Mouse (Mus musculus) olfactory bulb, adult 2 months (tissue): Measurements from ENCODE around the gene Mtfp1. TPM values are rescaled to one million over a fixed set of nuclear protein-coding genes. Genes with fewer than 3 reads are reported as not detected.

Experiments used
- H3K27ac ChIP-seq: fragments of 200-500 bp; 2 replicates; pipeline ENCODE4 v1.5.1; 2012; ENCODE audit warnings: low read depth, low read length; ENCODE audit not compliant: insufficient read depth
- H3K4me1 ChIP-seq: fragments of 200-500 bp; 2 replicates; pipeline ENCODE4 v1.6.1; 2012; ENCODE audit warnings: low read length; ENCODE audit not compliant: control insufficient read depth, insufficient read depth
- H3K4me3 ChIP-seq: fragments of 200-500 bp; 2 replicates; pipeline ENCODE4 v1.5.1; 2012; ENCODE audit warnings: mild to moderate bottlenecking, low read depth, low read length, moderate library complexity; ENCODE audit not compliant: insufficient read depth
- CTCF ChIP-seq: fragments of 200-500 bp; IDR thresholded peaks from 2 replicates; pipeline ENCODE4 v1.5.1; 2012; ENCODE audit warnings: low read depth, mild to moderate bottlenecking, low read length, moderate library complexity; ENCODE audit not compliant: insufficient read depth
- POLR2A ChIP-seq: fragments of 200-500 bp; IDR thresholded peaks from 2 replicates; pipeline ENCODE4 v1.6.1; 2012; ENCODE audit warnings: mild to moderate bottlenecking, low read depth, low read length, moderate library complexity; ENCODE audit not compliant: insufficient read depth
- WGBS: fragments of 180-500 bp; shearing (Covaris S2); methylation state at CpG from one replicate; pipeline ENCODE4 v1.1.7; 2018; 5-methylcytosine and 5-hydroxymethylcytosine counted together
- polyA plus RNA-seq: library from polyadenylated mRNA; stranded (reverse); fragments of >200 nt; gene quantifications from 2 replicates; pipeline ENCODE4 v1.2.4, GENCODE M21; 2012; ENCODE audit warnings: low replicate concordance; ENCODE audit not compliant: missing spikeins, insufficient read depth, insufficient read length

The Mtfp1 gene
- polyA plus RNA-seq, 1 experiment = not detected

GRCm38 (mm10) chr11:4104989-4105388 is 9.7 kb upstream of the Mtfp1 start:
- 68% methylated on average over 5 of the region's 5 CpGs for WGBS
- Histone ChIP-seq H3K4me3 (no peak overlapping the region), H3K4me1 (peaks cover 11% of the 10 kb centered on the region; the same call in 1 of the 2 replicates), H3K27ac (peak overlapping the region; percentile 20; the same call in 1 of the 2 replicates)
- no peak for TF ChIP-seq CTCF
- no peak for TF ChIP-seq POLR2A

GRCm38 (mm10) chr11:4103522-4103921 is 8.3 kb upstream of the Mtfp1 start:
- Histone ChIP-seq H3K27ac (no peak overlapping the region), H3K4me3 (no peak overlapping the region), H3K4me1 (peaks cover 11% of the 10 kb centered on the region; the same call in 1 of the 2 replicates)
- 87% methylated on average over 14 of the region's 14 CpGs for WGBS
- TF ChIP-seq CTCF (no peak), POLR2A (no peak)

DNA sequence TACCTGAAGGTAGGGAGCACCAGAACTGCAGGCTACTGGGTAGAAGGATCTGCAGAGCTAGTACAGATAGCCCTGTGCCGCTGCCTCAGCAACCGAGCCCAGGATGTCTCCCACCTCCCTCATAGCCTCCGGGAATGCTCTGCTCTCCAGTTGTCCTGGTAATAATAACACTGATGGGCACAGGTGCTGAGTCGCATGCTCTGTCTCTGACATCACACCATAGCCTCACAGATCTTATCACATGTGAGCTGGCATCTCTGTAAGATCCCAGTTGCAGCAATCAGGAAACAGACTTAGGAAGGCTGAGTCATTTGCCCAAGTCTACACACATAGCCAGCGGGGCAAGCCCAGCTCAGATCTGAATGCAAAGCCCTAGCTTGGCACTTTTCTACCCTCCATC is 6.6 kb upstream of the Mtfp1 start:
- Histone ChIP-seq H3K27ac (no peak overlapping the region), H3K4me3 (no peak overlapping the region), H3K4me1 (peaks cover 17% of the 10 kb centered on the region)
- WGBS = 66% methylated on average over 5 of the region's 5 CpGs
- TF ChIP-seq CTCF = no peak
- TF ChIP-seq POLR2A = no peak

- H3K27ac ChIP-seq = peak overlapping the region; percentile 26
- H3K4me3 ChIP-seq = no peak overlapping the region
- TF ChIP-seq CTCF (no peak), POLR2A (no peak)
- 38% methylated on average over 3 of the region's 3 CpGs for WGBS
- H3K4me1 ChIP-seq = peaks cover 13% of the 10 kb centered on the region
These were observed 4.2 kb upstream of the Mtfp1 start for GRCm38 (mm10) chr11:4099447-4099846.

DNA sequence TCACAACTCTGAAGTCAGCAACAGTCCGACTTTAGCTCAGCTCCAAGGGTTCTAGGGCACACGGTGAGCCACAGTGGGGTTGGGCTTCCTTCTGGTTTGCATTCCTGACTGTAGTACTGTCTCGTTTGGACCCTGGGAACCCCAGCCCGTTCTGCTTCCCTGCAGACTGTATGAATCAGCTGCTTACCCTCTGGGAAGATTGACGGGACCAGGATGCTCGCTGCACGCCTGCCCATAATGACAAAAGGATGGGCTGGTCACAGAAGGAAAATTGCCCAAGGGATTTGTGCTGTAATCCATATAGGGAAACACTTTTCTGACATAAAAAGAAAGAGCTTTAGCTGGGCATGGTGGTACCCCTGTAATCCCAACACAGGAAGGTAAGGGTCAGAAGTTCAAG is 3.6 kb upstream of the Mtfp1 start:
- Histone ChIP-seq H3K4me3 (no peak overlapping the region), H3K4me1 (peaks cover 15% of the 10 kb centered on the region), H3K27ac (no peak overlapping the region)
- 62% methylated on average over 7 of the region's 7 CpGs for WGBS
- TF ChIP-seq CTCF (no peak), POLR2A (no peak)

- 47% methylated on average over 8 of the region's 8 CpGs for WGBS
- TF ChIP-seq CTCF (no peak), POLR2A (no peak)
- Histone ChIP-seq H3K4me1 (peaks cover 20% of the 10 kb centered on the region), H3K27ac (no peak overlapping the region), H3K4me3 (no peak overlapping the region)
These were observed 2.9 kb upstream of the Mtfp1 start for GRCm38 (mm10) chr11:4098120-4098519.

GRCm38 (mm10) chr11:4097091-4097621 is 1.9 kb upstream of the Mtfp1 start:
- H3K4me1 ChIP-seq = peaks cover 21% of the 10 kb centered on the region

GRCm38 (mm10) chr11:4096054-4096984 is 1.1 kb upstream of the Mtfp1 start:
- Histone ChIP-seq H3K4me3 (peak overlapping the region; percentile 49), H3K4me1 (peaks cover 24% of the 10 kb centered on the region), H3K27ac (peak overlapping the region; percentile 89)
- TF ChIP-seq CTCF (no peak), POLR2A (peak; percentile 76; the same call in 1 of the 2 replicates)
- 2% methylated on average over 45 of the region's 45 CpGs for WGBS

More at GRCm38 (mm10) chr11:4097091-4097621, 1.9 kb upstream of the Mtfp1 start:
- H3K27ac ChIP-seq = peak overlapping the region; percentile 89
- TF ChIP-seq CTCF (no peak), POLR2A (no peak)
- 18% methylated on average over 10 of the region's 10 CpGs for WGBS
- H3K4me3 ChIP-seq = peak overlapping the region; percentile 49

GRCm38 (mm10) chr11:4094378-4095170 is 671 bp downstream of the Mtfp1 start:
- H3K27ac ChIP-seq = peak overlapping the region; percentile 84
- 4% methylated on average over 24 of the region's 24 CpGs for WGBS
- TF ChIP-seq CTCF (peak; percentile 86), POLR2A (no peak)
- peak overlapping the region; percentile 83 for H3K4me3 ChIP-seq
- H3K4me1 ChIP-seq = peaks cover 24% of the 10 kb centered on the region
